Mouse (Mus musculus) mesoderm, embryonic 11.5 days (tissue): ENCODE data around the gene Gm1993.
"Not testable (repeated sequence)": the region's sequence is repeated elsewhere in the genome, so short reads cannot be mapped to it uniquely, and the experiment has no call there.

Experiments
- DNase-seq: peaks from one replicate; pipeline ENCODE4 v3.0.0-alpha.2; 2012; ENCODE audit warnings: low read depth, low spot score

Gene Gm1993

GRCm38 (mm10) chrX:25570352-25570751, at the start of gene Gm1993:
Gene Gm1993, minus strand, starts transcription at chrX:25570452.
- not testable (repeated sequence) for DNase-seq
